Mouse (Mus musculus): ENCODE measurements around the gene Umad1. TPM values are rescaled to one million over a fixed set of nuclear protein-coding genes. Genes with fewer than 3 reads are reported as not detected.
A peak's percentile ranks its signal among the peaks of the same experiment; 100 is the strongest.

Umad1 gene
- 12.7 and 17.8 TPM in 2 replicates for polyA plus RNA-seq (2012; rRNA removed)

- peak; percentile 96 for DNase-seq (ENCODE audit: low read depth, low spot score)
These were observed at the start of gene Umad1, which contains the start of the genes Rpa3 and Gm45062 for GRCm38 (mm10) chr6:8259004-8259666. Umad1 (plus strand) TSS chr6:8259288. Rpa3 (minus strand) TSS chr6:8259173. Gm45062 (plus strand) TSS chr6:8259450.

GRCm38 (mm10) chr6:8209866-8210186, 49.3 kb upstream of the Umad1 start:
- DNase-seq (ENCODE audit: low read depth, low spot score), result peak; percentile 6
- 10% methylated on average over 10 of the region's 10 CpGs for WGBS

More at GRCm38 (mm10) chr6:8259004-8259666, at the start of gene Umad1, which contains the start of the genes Rpa3 and Gm45062:
- under 1% methylated on average over 64 of the region's 64 CpGs for WGBS

- 98% methylated on average over 3 of the region's 3 CpGs for WGBS
These were observed 48.4 kb upstream of the Umad1 start for GRCm38 (mm10) chr6:8210661-8211060.

GRCm38 (mm10) chr6:8227035-8227434, 32.1 kb upstream of the Umad1 start:
- DNase-seq (ENCODE audit: low read depth, low spot score), result no peak
- 71% methylated on average over 3 of the region's 3 CpGs for WGBS

More at GRCm38 (mm10) chr6:8210661-8211060, 48.4 kb upstream of the Umad1 start:
- no peak for DNase-seq (ENCODE audit: low read depth, low spot score)

- no peak for DNase-seq (ENCODE audit: low read depth, low spot score)
- 92% methylated on average over 3 of the region's 3 CpGs for whole genome bisulfite sequencing
These were observed 30.5 kb upstream of the Umad1 start for GRCm38 (mm10) chr6:8228596-8228995.

GRCm38 (mm10) chr6:8258316-8258715, 772 bp upstream of the Umad1 start:
- DNase-seq (ENCODE audit: low read depth, low spot score), result no peak
- whole genome bisulfite sequencing, result 3% methylated on average over 6 of the region's 6 CpGs

- WGBS, result under 1% methylated on average over 8 of the region's 8 CpGs
- no peak for DNase-seq (ENCODE audit: low read depth, low spot score)
These were observed 568 bp downstream of the Umad1 start for GRCm38 (mm10) chr6:8259667-8260044.

- no peak for DNase-seq (ENCODE audit: low read depth, low spot score)
- WGBS, result 50% methylated on average over 3 of the region's 3 CpGs
These were observed 12.0 kb downstream of the Umad1 start for GRCm38 (mm10) chr6:8271047-8271446.

GRCm38 (mm10) chr6:8274387-8275054, 15.4 kb downstream of the Umad1 start:
- no peak for DNase-seq (ENCODE audit: low read depth, low spot score)
- 33% methylated on average over 6 of the region's 6 CpGs for WGBS

GRCm38 (mm10) chr6:8275098-8275497, 16.0 kb downstream of the Umad1 start:
- 4% methylated on average over 1 of the region's 1 CpGs for WGBS
- no peak for DNase-seq (ENCODE audit: low read depth, low spot score)

- DNase-seq (ENCODE audit: low read depth, low spot score), result no peak
- 75% methylated on average over 4 of the region's 4 CpGs for WGBS
These were observed 17.3 kb downstream of the Umad1 start for GRCm38 (mm10) chr6:8276431-8276830.

GRCm38 (mm10) chr6:8278426-8279002, 19.4 kb downstream of the Umad1 start:
- 81% methylated on average over 5 of the region's 5 CpGs for WGBS
- DNase-seq (ENCODE audit: low read depth, low spot score), result no peak

GRCm38 (mm10) chr6:8283255-8283654, 24.2 kb downstream of the Umad1 start:
- no peak for DNase-seq (ENCODE audit: low read depth, low spot score)
- 75% methylated on average over 4 of the region's 4 CpGs for WGBS

- 66% methylated on average over 3 of the region's 3 CpGs for WGBS
- DNase-seq (ENCODE audit: low read depth, low spot score), result no peak
These were observed 26.4 kb downstream of the Umad1 start for GRCm38 (mm10) chr6:8285401-8285960.

GRCm38 (mm10) chr6:8286146-8286545, 27.1 kb downstream of the Umad1 start:
- no peak for DNase-seq (ENCODE audit: low read depth, low spot score)
- WGBS, result 61% methylated on average over 3 of the region's 3 CpGs

GRCm38 (mm10) chr6:8288755-8289580, 29.9 kb downstream of the Umad1 start:
- DNase-seq (ENCODE audit: low read depth, low spot score), result no peak
- 58% methylated on average over 4 of the region's 4 CpGs for WGBS

GRCm38 (mm10) chr6:8294048-8294784, 35.1 kb downstream of the Umad1 start:
- no peak for DNase-seq (ENCODE audit: low read depth, low spot score)
- WGBS, result 78% methylated on average over 4 of the region's 4 CpGs

- DNase-seq (ENCODE audit: low read depth, low spot score), result no peak
- 79% methylated on average over 6 of the region's 6 CpGs for WGBS
These were observed 40.2 kb downstream of the Umad1 start for GRCm38 (mm10) chr6:8299066-8299863.
